Mouse (Mus musculus): ENCODE data around the gene Prpsap2.

The Prpsap2 gene

DNA sequence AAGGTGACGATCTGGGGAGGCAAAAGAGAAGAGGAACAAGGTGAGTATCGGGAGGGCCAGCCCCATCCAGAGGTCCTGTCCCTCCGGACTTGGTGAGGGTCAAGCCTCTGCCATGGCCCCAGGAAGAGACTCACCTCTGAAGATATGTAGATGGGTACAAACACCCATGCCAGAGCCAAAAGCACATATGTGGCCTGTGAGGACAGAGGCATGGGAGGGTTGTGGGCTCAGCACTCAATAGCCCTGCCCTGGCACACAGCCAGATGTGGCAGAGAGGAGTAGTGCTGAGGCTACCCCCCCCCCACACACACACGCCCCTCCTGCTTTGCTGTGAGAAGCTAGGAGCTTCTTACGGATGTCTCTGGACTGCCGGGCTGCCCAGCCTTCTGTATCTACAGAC lies 46.8 kb downstream of the Prpsap2 start:
- no peak for DNase-seq (ENCODE audit: low spot score in 2 of 2)

DNA sequence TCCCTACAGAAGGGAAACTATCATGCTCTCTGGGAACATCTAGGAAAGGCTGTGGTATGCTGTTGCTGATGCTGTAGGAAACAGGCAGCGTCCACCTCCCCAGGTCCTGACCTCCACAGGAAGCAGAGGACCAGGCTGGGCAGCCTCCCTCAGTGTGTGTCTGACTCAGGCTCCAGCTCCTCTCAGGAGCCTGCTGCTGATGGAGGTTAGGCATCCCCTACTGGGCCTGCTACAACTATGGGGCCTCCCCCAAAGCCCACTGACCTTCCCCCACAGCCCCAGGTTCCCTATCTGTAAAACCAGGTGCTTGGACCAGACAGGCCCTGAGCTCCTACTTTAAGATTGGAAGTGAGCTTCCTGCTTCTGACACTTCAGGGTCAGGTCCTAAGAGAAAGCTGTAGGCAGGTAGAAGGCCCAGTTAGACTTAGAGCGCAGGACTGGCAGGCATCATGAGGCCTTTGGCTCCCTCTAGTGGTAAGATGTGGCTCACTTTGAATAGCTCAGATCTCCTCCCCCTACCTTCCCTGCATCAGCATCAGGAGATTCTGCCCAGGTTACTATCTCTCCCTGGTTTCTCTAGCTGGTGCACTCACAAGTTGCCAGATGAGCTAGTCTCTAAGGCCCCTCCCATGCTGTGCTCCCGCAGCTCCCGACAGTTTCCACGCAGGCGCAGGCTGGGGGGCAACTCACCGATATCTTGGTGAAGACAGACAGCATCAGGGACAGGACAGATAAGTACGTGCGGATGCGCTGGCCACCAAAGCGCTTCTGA lies 47.4 kb downstream of the Prpsap2 start:
- DNase-seq (ENCODE audit: low spot score in 2 of 2): peak; percentile 36 to 83

DNA sequence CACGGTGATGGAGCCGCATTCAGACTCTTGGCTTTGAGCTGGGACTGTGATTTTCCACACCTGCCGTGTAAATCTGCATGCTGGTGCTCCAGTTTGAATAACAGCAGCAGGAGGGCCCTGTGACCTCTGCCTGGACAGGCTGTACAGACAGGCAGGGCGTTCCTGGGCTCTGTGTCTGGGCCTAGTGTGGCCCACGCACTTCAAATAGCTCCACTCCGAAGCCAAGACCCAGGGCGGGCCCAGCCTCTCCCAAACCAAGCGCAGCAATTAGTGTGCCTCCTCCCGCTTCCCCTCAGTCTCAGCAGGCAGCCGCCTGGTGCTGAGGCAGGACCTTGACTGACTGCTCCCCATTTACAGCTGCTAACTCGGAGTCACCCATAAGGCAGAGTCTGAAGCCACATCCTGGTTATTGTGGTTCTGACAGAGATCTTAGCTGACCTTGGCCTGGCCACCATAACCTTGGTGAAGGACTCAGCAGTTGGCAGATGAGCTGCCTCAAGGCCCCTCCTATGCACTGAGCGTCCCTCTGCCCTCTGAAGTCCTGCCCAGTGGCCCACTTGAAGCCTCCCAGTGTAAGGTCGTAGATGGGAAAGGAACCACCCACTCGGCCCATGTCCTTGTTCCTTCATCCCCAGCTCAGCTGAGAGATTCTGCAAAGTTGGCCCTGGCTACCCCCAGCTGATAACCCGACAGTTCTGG lies 48.6 kb downstream of the Prpsap2 start:
- DNase-seq (ENCODE audit: low spot score in 2 of 2): no peak

DNA sequence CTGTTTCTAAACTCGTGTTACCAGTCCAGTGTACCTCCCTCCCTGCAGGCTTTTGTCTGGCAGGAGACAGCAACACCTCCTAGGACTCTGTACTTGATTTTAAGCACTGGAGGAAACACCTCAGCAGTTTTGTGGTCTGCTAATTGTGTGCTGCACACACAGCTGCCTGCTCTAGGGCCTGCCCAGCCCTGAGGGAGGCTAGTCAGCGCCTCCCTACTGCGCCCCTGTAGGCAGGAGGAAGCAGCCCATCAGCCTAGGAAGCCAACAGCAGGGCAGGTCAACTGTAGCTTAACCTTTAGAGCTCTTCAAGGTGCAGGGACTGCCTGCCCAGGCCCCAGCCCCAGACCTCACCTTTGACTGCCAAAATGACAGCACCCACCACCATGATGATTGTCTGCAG lies 53.0 kb downstream of the Prpsap2 start:
- DNase-seq (ENCODE audit: low spot score in 2 of 2): no peak

DNA sequence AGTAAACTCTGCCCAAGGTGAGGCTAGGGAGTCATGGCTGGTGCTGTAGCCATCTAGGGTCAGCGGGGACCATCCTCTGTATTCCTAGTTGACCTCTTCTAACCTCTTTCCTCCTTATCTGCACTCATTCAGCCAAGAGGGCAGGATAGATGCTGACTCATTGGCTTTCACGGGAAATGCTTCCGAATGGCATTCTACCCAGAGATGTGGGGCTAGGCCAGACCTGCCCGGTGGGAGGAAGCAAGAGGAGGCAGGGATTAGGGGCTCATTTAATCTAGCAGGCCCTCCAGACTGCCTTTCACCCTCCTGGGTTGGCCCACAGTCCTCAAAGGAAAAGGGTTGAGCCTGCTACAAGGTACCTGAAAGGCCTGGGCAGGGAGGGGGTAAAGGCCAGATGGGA lies 55.7 kb downstream of the Prpsap2 start:
- DNase-seq (ENCODE audit: low spot score in 2 of 2): no peak

DNA sequence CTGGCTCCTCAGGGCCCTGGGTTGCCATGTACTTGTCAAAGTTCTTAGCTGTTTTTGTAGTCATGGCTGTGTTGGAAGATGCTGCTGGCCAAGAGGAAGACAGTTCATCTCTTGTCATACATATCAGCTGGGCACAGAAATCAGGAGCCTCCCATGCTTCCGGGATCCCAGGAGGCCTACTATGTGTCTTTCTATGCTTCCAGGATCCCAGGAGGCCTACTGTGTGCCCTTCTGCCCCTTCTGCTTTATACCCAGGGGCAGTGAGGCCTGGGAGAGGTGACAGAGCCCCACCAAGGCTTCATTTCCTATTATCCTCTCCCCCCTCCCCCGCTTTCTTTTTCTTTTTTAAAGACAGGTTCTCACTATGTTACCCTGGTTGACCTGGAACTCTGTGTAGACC lies 56.3 kb downstream of the Prpsap2 start:
- no peak for DNase-seq (ENCODE audit: low spot score in 2 of 2)

DNA sequence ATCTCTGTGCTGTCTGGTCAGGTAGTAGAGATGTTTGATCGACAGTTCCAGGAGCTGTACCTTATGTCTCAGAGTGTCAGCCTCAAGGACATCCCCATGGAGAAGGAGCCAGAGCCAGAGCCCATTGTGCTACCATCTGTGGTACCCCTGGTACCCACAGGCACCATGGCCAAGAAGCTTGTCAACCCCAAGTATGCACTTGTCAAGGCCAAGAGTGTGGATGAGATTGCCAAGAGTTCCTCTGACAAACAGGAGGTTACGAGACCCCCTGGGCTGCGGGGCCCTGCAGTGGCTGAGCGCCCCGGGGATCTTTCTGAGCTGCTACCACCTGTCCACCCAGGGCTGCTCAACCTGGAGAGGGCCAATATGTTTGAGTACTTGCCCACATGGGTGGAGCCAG lies 59.4 kb downstream of the Prpsap2 start:
- no peak for DNase-seq (ENCODE audit: low spot score in 2 of 2)

DNA sequence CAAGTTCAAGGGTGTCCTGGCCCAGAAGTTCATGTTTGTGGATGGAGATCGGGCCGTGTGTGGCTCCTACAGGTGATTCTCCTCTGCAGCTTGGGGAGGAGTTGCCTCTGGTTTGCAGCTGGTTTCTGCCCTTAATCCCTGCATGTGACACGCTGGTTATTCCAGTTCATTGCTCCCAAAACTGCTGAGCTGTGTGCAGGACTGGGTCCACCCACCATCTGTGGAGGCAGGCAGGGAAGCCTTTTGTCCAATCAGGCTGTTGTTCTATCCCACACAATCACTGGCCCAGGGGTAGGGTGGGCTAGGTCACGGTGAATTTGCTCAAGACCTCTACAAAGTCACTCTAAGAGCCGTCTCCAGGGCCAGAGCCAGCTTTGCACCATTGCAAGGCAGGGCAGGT lies 60.2 kb downstream of the Prpsap2 start:
- no peak for DNase-seq (ENCODE audit: low spot score in 2 of 2)

DNA sequence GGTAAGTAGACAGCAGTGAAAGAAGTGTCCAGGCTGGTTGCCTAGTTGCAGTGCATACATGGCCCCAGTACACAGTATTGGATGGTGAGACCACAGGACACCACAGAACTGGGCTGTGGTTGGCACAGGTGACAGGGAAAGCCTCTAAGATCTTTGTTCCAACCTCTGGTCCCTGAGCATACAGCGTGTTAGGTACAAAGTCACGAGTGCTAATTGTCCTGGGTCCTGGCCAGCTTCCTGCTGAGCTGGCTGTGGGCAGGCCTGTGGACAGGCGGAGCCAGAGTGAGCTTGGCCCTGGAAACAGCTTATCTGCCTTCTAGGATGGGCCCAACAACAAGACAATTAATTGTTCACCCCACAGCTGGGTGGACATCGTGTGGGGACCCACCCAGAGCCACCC lies 62.0 kb downstream of the Prpsap2 start:
- no peak for DNase-seq (ENCODE audit: low spot score in 2 of 2)

DNA sequence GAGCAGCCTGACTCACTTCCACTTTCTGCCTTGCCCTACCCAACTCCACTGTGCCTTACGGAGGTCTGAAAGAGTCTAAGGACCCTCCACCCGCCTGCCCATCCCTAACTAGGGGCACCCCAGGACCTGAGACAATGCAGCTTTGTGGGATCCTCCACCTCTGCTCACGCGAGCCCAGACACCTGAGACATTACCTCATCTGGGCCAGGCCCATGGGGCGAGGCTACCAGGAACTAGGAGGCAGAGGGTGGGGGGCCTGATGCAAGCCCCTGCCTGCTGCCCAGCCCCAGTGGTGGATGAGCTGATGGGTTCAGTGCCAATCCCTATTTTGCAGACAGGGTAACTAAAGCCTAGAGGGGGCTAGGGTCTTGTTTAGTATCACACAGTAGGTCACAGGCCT lies 62.4 kb downstream of the Prpsap2 start:
- DNase-seq (ENCODE audit: low spot score in 2 of 2): no peak

DNA sequence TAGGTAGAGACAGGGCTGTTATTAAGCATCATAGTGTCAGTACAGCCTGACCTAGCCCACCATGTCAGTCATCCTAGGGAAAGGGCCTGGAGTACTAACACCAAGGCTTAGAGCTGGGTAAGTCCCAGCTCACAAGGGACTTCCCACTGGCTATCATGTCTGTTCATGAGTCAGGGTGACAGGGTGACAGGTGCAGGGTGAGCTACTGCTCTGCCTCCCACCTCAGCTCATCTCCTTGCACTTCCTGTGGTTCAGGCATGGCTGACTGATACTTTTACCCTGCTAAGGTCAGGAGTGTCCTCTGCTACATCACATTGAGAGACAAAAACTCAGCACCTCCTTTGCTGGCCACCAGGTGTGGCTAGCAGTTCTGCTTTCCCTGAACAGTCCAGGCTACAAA lies 63.0 kb downstream of the Prpsap2 start:
- DNase-seq (ENCODE audit: low spot score in 2 of 2): no peak

DNA sequence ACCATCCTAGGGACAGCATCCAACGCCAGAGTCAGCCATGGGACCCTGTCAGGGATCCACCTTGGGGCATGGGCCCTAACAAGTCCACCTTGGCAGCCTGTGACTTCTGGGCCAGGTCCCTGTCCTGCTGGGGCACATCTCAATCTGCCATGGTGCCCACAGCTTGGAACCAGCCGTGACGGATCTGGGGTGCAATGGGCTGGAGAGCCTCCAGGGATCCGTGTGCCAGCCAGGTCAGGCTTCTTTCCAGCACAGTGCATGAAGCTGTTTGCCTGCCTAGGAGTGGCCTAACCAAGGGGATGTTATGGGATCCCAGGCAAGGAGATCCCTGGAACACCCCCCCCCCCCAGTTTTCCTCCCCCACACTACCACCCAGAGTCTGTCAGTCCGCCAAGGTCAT lies 68.9 kb downstream of the Prpsap2 start:
- DNase-seq (ENCODE audit: low spot score in 2 of 2): no peak

DNA sequence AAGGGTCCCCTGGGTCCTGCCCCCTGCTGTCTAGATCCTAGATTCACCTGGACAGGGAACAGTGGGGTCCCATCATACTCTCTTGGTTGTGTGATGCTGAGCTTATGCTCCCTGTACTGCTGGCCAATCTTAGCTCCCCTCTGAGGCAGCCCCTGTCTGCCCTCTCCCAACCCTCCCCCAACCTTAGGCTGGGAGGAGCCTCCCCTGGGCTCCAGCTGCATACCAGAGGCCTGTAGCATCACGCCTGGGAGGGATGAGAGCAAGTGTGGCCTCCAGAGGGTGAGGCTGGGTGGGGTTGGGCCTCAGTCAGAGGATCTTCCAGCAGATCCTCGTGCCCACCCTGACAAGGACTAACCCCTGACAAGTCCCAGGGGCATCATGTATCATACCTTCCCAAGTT lies 74.3 kb downstream of the Prpsap2 start:
- DNase-seq (ENCODE audit: low spot score in 2 of 2): no peak

DNA sequence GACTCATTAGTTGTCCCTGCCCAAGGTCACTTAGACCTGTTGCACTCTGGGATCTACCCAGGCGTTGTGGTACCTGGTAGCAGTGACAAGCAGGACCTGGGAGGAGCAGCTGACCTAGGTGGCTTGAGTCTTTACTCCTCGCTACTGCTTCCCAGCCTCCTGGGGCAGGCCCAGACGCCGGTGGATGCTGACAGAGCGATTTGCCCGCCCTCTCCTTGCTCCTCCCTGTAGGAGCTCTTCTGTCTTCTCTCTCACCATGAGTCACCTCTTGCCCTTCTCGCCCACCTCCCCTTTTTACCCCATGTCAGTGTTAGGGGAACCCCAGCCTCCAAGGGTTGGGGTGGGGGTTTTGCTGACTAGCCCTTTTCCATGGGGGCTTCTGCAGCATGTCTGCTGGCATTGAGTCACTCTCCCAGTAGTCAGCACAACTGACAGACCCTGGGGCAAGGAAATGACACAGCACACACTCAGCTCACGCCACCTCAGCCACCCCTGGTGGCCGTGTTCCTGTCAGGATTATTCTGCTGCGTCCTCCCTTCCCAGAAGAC lies 74.9 kb downstream of the Prpsap2 start:
- DNase-seq (ENCODE audit: low spot score in 2 of 2): no peak

DNA sequence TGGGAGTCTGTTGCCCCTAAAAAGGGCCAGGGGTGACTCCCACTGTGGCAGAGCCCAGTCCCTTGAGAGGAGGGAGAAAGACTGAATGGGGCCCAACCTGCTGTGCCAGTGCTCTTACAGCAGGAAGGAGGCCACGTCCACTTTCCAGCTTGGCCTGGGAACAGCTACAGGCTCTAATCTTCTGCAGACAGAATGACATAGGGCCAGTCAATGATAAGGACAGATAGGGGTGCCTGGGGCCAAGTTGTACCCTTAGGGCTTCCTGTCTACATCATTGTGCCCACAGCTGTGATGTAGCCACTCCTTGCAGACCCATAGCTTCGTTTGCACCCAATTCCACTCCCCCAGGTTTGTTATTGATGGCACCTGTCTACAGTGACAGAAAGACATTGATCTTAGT lies 75.7 kb downstream of the Prpsap2 start:
- DNase-seq (ENCODE audit: low spot score in 2 of 2): no peak

DNA sequence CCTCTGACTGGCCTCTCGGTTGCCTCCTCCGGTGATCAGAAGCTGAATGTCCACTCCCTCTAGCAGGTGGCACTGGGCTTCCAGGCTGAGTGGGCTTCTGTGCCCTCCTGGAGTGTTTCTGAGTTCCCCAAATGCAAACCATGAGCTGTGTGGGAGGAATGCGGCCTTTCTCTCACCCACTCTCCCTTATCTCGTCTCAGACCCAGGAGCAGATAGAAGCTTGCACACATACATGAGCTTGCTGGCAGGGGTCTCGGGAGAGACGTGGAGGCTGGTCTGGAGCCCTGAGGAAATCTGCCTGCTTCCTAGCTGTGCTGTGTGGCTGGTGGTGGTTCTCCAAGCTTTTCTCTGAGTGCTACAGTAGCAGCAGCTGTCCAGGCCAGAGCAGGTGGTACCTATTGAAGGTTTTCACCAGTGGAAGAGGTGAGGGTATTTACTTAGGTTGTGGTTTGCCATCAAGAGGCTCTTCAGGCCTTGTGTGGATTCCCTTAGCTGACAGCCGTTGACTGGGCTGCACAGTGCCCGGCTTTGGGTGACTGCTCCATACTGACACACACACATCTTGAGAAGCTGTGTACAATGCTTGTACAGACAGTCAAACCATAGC lies 76.7 kb downstream of the Prpsap2 start:
- DNase-seq (ENCODE audit: low spot score in 2 of 2): no peak

DNA sequence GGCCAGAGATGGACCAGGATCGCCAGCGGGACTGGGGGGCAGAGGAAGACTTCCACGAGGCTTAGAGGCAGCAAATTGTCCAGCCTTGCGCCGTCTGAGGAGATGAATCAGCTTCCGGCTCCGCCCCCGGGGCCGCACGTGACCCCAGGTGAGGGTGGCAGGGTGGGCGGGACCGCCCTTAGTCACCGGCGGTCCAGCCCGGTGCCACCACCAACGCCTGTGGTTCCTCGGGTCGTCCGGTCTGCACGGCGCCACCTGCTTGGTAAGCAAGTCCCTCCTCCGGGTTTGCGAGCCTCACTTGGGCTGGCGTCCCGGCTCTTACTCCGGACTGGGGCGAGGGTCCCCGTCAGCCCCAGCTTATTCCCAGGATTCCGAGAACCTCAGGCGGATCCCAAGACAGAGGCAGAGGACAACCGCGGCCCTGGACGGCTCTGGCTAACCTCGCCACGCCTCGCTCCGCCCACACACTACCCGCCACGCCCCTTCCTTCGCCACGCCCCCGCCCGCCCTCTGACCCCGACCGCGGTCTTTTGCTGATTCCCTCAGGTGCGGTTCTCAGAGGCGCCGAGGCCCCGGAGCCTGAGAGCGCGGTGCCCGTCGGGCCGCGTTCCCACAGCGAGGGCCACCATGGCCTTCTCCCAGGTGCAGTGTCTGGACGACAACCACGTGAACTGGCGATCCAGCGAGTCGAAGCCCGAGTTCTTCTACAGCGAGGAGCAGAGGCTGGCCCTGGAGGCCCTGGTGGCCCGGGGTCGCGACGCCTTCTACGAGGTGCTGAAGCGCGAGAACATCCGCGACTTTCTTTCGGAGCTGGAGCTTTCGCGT lies 77.8 kb downstream of the Prpsap2 start, which contains the start of gene Fam83g:
Gene Fam83g, plus strand, starts transcription at position 185 of the 825 bp plus-strand sequence.
- DNase-seq (ENCODE audit: low spot score in 2 of 2): no peak

All from left cerebral cortex, adult 9 months (tissue).